ENCODE assay signal across 12 mouse cellular contexts in genomic region chrX:142490093-142490717, GRCm38 (mm10).
DNase-seq lines count a peak whose midpoint lies in the region; ATAC-seq lines count a peak whose summit lies in the region.
"Had no signal": no experiment of that assay in that cellular context is flagged by ENCODE, and none has a peak within 500 bp of the region (broad histone marks: within the 10 kb centered on the region; RNA-seq: fewer than 3 reads in every experiment).

No protein-coding gene starts in this region.

- no peaks in the 10 kb centered on the region for H3K9me3 ChIP-seq in liver, embryonic 15.5 days (replicated peaks)
- no peaks in the 10 kb centered on the region for H3K9me3 ChIP-seq in intestine, embryonic 15.5 days
- H3K9me3 ChIP-seq: midbrain, embryonic 12.5 days had no signal

- no peaks in the 10 kb centered on the region for H3K4me1 ChIP-seq in liver, embryonic 15.5 days (replicated peaks)
- H3K4me1 ChIP-seq in intestine, embryonic 15.5 days (replicated peaks) = no peaks in the 10 kb centered on the region
- H3K4me1 ChIP-seq: midbrain, embryonic 12.5 days had no signal

- no peaks in the 10 kb centered on the region for H3K36me3 ChIP-seq in liver, embryonic 15.5 days (replicated peaks)
- H3K36me3 ChIP-seq in intestine, embryonic 15.5 days = no peaks in the 10 kb centered on the region
- H3K36me3 ChIP-seq: midbrain, embryonic 12.5 days had no signal

- WGBS in liver, embryonic 15.5 days (ENCODE audit: insufficient replicate concordance) = 52% methylated on average over 8 of the region's 8 CpGs
- 52% methylated on average over 8 of the region's 8 CpGs for WGBS in intestine, embryonic 15.5 days

- DNase-seq in gastrocnemius, adult 18-20 months (ENCODE audit: low spot score) = peak; percentile 3
- no peak for DNase-seq in gastrocnemius, postnatal 10 days
- DNase-seq in liver = no peak
- DNase-seq in telencephalon, adult 2 months (ENCODE audit: low read depth, low spot score) = peak; percentile 26
- DNase-seq in embryo, embryonic 10.5 days (ENCODE audit: low spot score) = no peak
- DNase-seq in embryo, embryonic 11 days = no peak
- DNase-seq: cerebellum, adult 11-12 months had no signal

- no peaks in the 10 kb centered on the region; the same call in none of the 2 replicates for H3K27me3 ChIP-seq in liver, embryonic 15.5 days
- no peaks in the 10 kb centered on the region; the same call in 1 of the 2 replicates for H3K27me3 ChIP-seq in intestine, embryonic 15.5 days (replicated peaks)

- no peak overlapping the region for H3K9ac ChIP-seq in liver, embryonic 15.5 days
- H3K9ac ChIP-seq in intestine, embryonic 15.5 days = no peak overlapping the region
- H3K9ac ChIP-seq: midbrain, embryonic 12.5 days had no signal

- peak; percentile 34; the same call in 1 of the 2 replicates for ATAC-seq in liver, embryonic 15.5 days (ENCODE audit: insufficient read depth)
- ATAC-seq in intestine, embryonic 15.5 days = peak; percentile 81
- ATAC-seq: forebrain, embryonic 16.5 days had no signal

- H3K4me3 ChIP-seq in liver, embryonic 15.5 days (replicated peaks) = no peak overlapping the region
- H3K4me3 ChIP-seq in intestine, embryonic 15.5 days (replicated peaks) = no peak overlapping the region
- H3K4me3 ChIP-seq: layer of hippocampus, adult 2 months; midbrain, embryonic 12.5 days had no signal

- no peak overlapping the region for H3K27ac ChIP-seq in liver, embryonic 15.5 days (replicated peaks)
- H3K27ac ChIP-seq in intestine, embryonic 15.5 days = no peak overlapping the region
- H3K27ac ChIP-seq: layer of hippocampus, adult 2 months; midbrain, embryonic 12.5 days had no signal

- H3K4me2 ChIP-seq in liver, embryonic 15.5 days = no peak overlapping the region
- H3K4me2 ChIP-seq in intestine, embryonic 15.5 days (replicated peaks) = no peak overlapping the region
- H3K4me2 ChIP-seq: midbrain, embryonic 12.5 days had no signal

Comparison
In these comparisons a context has a peak if more than half of its experiments do, and no peak if none do; other contexts are left out.
1. DNase-seq: peak in gastrocnemius, adult 18-20 months (single experiment) and telencephalon, adult 2 months (single experiment); none in gastrocnemius, postnatal 10 days (single experiment), liver (single experiment), embryo, embryonic 10.5 days (single experiment) and embryo, embryonic 11 days (single experiment).